Mouse (Mus musculus) hindbrain, embryonic 11.5 days (tissue): ENCODE data around the gene Rundc1. TPM values are rescaled to one million over a fixed set of nuclear protein-coding genes. Genes with fewer than 3 reads are reported as not detected.
A peak's percentile ranks its signal among the peaks of the same experiment; 100 is the strongest.
"Not testable (repeated sequence)": the region's sequence is repeated elsewhere in the genome, so short reads cannot be mapped to it uniquely, and the experiment has no call there.

Experiments used
- ATAC-seq: fragments of 200-750 bp; cut with Nextera tagmentation; 2 replicates; pipeline ENCODE4 v1.8.0; 2017; ENCODE audit warnings: mild to moderate bottlenecking, moderate TSS enrichment, moderate library complexity; ENCODE audit not compliant: low FRiP score
- DNase-seq: peaks from one replicate; pipeline ENCODE4 v3.0.0-alpha.2; 2015; ENCODE audit warnings: low spot score
- H3K27ac ChIP-seq: fragments of 300-500 bp; sonication (generic); 2 replicates; pipeline ENCODE4 v1.5.1; 2014; ENCODE audit warnings: mild to moderate bottlenecking, low read depth, low read length
- H3K27me3 ChIP-seq: fragments of 300-500 bp; sonication (generic); 2 replicates; pipeline ENCODE4 v1.6.1; 2014; ENCODE audit warnings: mild to moderate bottlenecking, low read length, moderate library complexity, mixed read lengths; ENCODE audit not compliant: control insufficient read depth, insufficient read depth
- H3K36me3 ChIP-seq: fragments of 300-500 bp; sonication (generic); 2 replicates; pipeline ENCODE4 v1.6.1; 2014; ENCODE audit warnings: mild to moderate bottlenecking, low read length, moderate library complexity, mixed read lengths; ENCODE audit not compliant: control insufficient read depth, insufficient read depth
- H3K4me1 ChIP-seq: fragments of 300-500 bp; sonication (generic); replicated peaks from 2 replicates; pipeline ENCODE4 v1.6.1; 2014; ENCODE audit warnings: low read length, mixed read lengths; ENCODE audit not compliant: control insufficient read depth, insufficient read depth
- H3K4me2 ChIP-seq: fragments of 300-500 bp; sonication (generic); replicated peaks from 2 replicates; pipeline ENCODE4 v1.6.1; 2014; ENCODE audit warnings: mild to moderate bottlenecking, low read depth, low read length
- H3K4me3 ChIP-seq: fragments of 300-500 bp; sonication (generic); 2 replicates; pipeline ENCODE4 v1.5.1; 2014; ENCODE audit warnings: low read depth, low read length
- H3K9ac ChIP-seq: fragments of 300-500 bp; sonication (generic); 2 replicates; pipeline ENCODE4 v1.6.1; 2014; ENCODE audit warnings: low read depth, low read length
- H3K9me3 ChIP-seq: fragments of 300-500 bp; sonication (generic); 2 replicates; pipeline ENCODE4 v1.6.1; 2016; ENCODE audit warnings: low read length; ENCODE audit not compliant: control insufficient read depth
- WGBS: fragments of 180-500 bp; shearing (Covaris S2); extraction: QIAGEN DNeasy Blood & Tissue Kit; methylation state at CpG from one replicate; pipeline ENCODE4 v1.1.7; 2014; 5-methylcytosine and 5-hydroxymethylcytosine counted together
- polyA plus RNA-seq: library from polyadenylated mRNA; unstranded; fragments of >200 nt; fragmentation: Nextera tagmentation; extraction: Ambion mirVana; gene quantifications from 2 replicates; pipeline ENCODE4 v1.2.1, GENCODE M21; 2014

The Rundc1 gene
- polyA plus RNA-seq, 1 experiment from 2014 or later = 14.2 TPM

DNA sequence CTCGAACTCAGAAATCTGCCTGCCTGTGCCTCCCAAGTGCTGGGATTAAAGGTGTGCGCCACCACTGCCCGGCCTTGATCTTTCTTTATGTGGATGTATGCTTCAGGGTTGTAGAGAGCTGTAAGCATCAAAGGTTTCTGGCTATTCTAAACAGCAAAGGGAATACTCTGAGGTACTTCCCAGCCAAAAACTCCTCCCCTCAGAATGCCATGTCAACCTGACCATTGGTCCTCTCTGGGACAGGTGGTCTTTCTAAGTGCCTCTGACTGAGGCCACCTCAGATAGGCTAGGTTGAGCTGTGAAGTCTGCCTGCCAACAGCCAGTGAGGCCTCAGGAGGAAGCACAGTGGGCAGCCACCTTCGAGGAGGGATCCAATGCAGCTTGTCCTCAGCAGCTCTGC, 24.0 kb downstream of the Rundc1 start:
- no peak for ATAC-seq
- WGBS = 85% methylated on average over 4 of the region's 4 CpGs
- H3K4me3 ChIP-seq = no peak overlapping the region
- H3K27ac ChIP-seq = no peak overlapping the region
- 0 out of 2 replicates have a peak, but pooled peaks cover 3% of the 10 kb centered on the region for H3K36me3 ChIP-seq
- no peaks in the 10 kb centered on the region for H3K27me3 ChIP-seq
- no peaks in the 10 kb centered on the region for H3K9me3 ChIP-seq
- DNase-seq = no peak
- H3K4me1 ChIP-seq = no peaks in the 10 kb centered on the region
- no peak overlapping the region for H3K9ac ChIP-seq
- no peak overlapping the region for H3K4me2 ChIP-seq

- not testable (repeated sequence) for H3K27ac ChIP-seq, H3K9me3 ChIP-seq, H3K36me3 ChIP-seq, DNase-seq, H3K27me3 ChIP-seq, H3K4me1 ChIP-seq, ATAC-seq, H3K9ac ChIP-seq, H3K4me3 ChIP-seq, H3K4me2 ChIP-seq
- 92% methylated on average over 4 of the region's 4 CpGs for WGBS
Observed at GRCm38 (mm10) chr11:101449596-101449995, 24.7 kb downstream of the Rundc1 start.

GRCm38 (mm10) chr11:101450394-101450793, 25.5 kb downstream of the Rundc1 start:
- no peaks in the 10 kb centered on the region for H3K9me3 ChIP-seq
- no peaks in the 10 kb centered on the region for H3K36me3 ChIP-seq
- 81% methylated on average over 3 of the region's 3 CpGs for WGBS
- H3K4me1 ChIP-seq = no peaks in the 10 kb centered on the region
- H3K27ac ChIP-seq = no peak overlapping the region
- no peak overlapping the region for H3K4me3 ChIP-seq
- DNase-seq (no peak), ATAC-seq (no peak)
- H3K4me2 ChIP-seq = no peak overlapping the region
- no peaks in the 10 kb centered on the region for H3K27me3 ChIP-seq
- no peak overlapping the region for H3K9ac ChIP-seq

DNA sequence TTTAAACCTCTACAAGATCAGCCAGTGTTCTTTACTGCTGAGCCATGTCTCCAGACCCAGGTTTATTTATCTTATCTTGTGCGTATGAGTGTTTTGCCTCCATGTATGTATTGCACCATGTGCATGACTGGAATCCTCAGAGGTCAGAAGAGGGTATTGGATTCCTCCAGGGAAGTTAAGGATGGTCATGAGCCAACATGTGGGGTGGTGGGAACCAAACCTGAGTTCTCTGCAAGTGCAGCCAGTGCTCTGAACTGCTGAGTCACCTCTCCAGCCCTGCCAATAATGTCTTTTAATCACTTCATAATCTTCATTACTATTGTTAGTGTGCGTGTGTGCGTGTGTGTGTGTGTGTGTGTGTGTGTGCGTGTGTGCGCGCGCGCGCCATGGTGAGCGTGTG, 26.7 kb downstream of the Rundc1 start:
- WGBS = 91% methylated on average over 10 of the region's 10 CpGs
- H3K9ac ChIP-seq = no peak overlapping the region
- no peaks in the 10 kb centered on the region for H3K27me3 ChIP-seq
- no peak for ATAC-seq
- H3K36me3 ChIP-seq = no peaks in the 10 kb centered on the region
- H3K4me1 ChIP-seq = no peaks in the 10 kb centered on the region
- no peak overlapping the region for H3K4me3 ChIP-seq
- no peak for DNase-seq
- H3K4me2 ChIP-seq = no peak overlapping the region
- H3K27ac ChIP-seq = no peak overlapping the region
- H3K9me3 ChIP-seq = no peaks in the 10 kb centered on the region

- H3K27ac ChIP-seq = no peak overlapping the region
- no peaks in the 10 kb centered on the region for H3K36me3 ChIP-seq
- no peak overlapping the region for H3K4me2 ChIP-seq
- 76% methylated on average over 10 of the region's 10 CpGs for WGBS
- H3K4me3 ChIP-seq = no peak overlapping the region
- H3K9ac ChIP-seq = no peak overlapping the region
- H3K27me3 ChIP-seq = no peaks in the 10 kb centered on the region
- DNase-seq (no peak), ATAC-seq (no peak)
- no peaks in the 10 kb centered on the region for H3K4me1 ChIP-seq
- no peaks in the 10 kb centered on the region for H3K9me3 ChIP-seq
Observed at GRCm38 (mm10) chr11:101452093-101452774, 27.3 kb downstream of the Rundc1 start.

DNA sequence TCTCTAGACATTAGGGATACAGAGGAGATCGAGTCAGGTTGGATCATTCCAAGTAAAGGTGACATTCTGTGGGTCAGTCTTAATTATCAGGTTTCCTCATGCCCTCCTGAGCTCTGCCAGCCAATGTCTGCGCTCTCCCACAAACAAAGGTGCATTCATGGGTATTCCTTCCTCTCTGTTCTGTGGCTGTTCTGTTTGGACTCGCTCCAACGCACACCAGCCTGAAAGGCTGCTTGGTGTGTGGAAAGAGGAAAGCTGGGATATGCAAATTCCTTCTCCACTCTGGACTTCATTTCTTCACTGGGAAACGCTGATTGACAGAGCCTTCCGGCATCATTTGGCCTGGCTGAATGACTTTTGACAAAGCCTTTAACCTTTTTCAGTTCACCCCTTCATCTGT, 29.8 kb downstream of the Rundc1 start:
- ATAC-seq (no peak), DNase-seq (no peak)
- H3K9me3 ChIP-seq = no peaks in the 10 kb centered on the region
- no peak overlapping the region for H3K4me2 ChIP-seq
- no peaks in the 10 kb centered on the region for H3K4me1 ChIP-seq
- 49% methylated on average over 6 of the region's 6 CpGs for WGBS
- no peaks in the 10 kb centered on the region for H3K27me3 ChIP-seq
- H3K9ac ChIP-seq = no peak overlapping the region
- 0 out of 2 replicates have a peak overlapping the region, but pooled peaks have one; percentile 14 for H3K27ac ChIP-seq
- peaks cover 2% of the 10 kb centered on the region; the same call in 1 of the 2 replicates for H3K36me3 ChIP-seq
- no peak overlapping the region for H3K4me3 ChIP-seq

DNA sequence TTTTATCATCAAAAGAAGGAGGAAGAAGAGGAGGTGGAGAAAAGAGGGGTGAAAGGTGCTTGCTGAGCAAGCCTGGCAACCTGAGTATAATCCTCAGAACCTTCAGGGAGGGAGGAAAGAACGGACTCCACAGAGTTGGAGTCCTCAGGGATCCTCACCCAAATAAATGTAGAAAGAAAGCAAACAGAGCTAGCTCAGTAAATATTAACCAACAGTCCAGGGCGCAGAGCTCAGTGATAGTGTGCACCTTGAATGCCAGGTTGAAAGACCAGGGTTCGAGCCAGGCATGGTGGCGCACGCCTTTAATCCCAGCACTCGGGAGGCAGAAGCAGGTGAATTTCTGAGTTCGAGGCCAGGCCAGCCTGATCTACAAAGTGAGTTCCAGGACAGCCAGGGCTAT, 30.7 kb downstream of the Rundc1 start:
- Histone ChIP-seq H3K9me3 (no peaks in the 10 kb centered on the region), H3K4me1 (no peaks in the 10 kb centered on the region), H3K36me3 (peaks cover 2% of the 10 kb centered on the region; the same call in 1 of the 2 replicates), H3K27ac (no peak overlapping the region), H3K9ac (no peak overlapping the region), H3K4me3 (no peak overlapping the region), H3K27me3 (no peaks in the 10 kb centered on the region), H3K4me2 (no peak overlapping the region)
- no peak for DNase-seq
- WGBS = 93% methylated on average over 7 of the region's 7 CpGs
- ATAC-seq = no peak

DNA sequence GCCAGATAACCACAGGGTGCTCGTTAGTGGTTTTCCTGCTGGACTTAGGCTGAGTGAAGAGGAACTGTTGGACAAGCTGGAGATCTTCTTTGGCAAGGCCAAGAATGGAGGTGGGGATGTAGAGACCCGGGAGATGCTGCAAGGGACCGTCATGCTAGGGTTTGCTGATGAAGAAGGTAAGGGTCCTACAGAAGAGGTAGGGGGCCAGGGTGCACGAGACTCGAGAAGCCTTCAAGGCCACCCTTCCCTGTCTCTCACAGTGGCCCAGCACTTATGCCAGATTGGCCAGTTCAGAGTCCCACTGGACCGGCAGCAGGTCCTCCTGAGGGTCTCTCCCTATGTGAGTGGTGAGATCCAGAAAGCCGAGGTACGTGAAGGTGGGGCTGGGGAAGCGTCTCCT, 32.7 kb downstream of the Rundc1 start:
- Histone ChIP-seq H3K4me2 (no peak overlapping the region), H3K36me3 (peaks cover 4% of the 10 kb centered on the region; the same call in 1 of the 2 replicates), H3K4me3 (no peak overlapping the region), H3K4me1 (peaks cover 8% of the 10 kb centered on the region), H3K27ac (no peak overlapping the region), H3K9ac (no peak overlapping the region), H3K27me3 (no peaks in the 10 kb centered on the region), H3K9me3 (no peaks in the 10 kb centered on the region)
- WGBS = 93% methylated on average over 9 of the region's 9 CpGs
- no peak for DNase-seq
- no peak for ATAC-seq

- Histone ChIP-seq H3K4me2 (no peak overlapping the region), H3K9ac (no peak overlapping the region), H3K27ac (no peak overlapping the region), H3K4me3 (no peak overlapping the region), H3K27me3 (no peaks in the 10 kb centered on the region), H3K36me3 (peaks cover 4% of the 10 kb centered on the region; the same call in 1 of the 2 replicates), H3K4me1 (peaks cover 12% of the 10 kb centered on the region), H3K9me3 (no peaks in the 10 kb centered on the region)
- no peak for DNase-seq
- no peak for ATAC-seq
- 87% methylated on average over 12 of the region's 12 CpGs for WGBS
Observed at GRCm38 (mm10) chr11:101458217-101458616, 33.3 kb downstream of the Rundc1 start.
